ENCODE assay signal across 8 mouse cellular contexts in the genomic region with DNA sequence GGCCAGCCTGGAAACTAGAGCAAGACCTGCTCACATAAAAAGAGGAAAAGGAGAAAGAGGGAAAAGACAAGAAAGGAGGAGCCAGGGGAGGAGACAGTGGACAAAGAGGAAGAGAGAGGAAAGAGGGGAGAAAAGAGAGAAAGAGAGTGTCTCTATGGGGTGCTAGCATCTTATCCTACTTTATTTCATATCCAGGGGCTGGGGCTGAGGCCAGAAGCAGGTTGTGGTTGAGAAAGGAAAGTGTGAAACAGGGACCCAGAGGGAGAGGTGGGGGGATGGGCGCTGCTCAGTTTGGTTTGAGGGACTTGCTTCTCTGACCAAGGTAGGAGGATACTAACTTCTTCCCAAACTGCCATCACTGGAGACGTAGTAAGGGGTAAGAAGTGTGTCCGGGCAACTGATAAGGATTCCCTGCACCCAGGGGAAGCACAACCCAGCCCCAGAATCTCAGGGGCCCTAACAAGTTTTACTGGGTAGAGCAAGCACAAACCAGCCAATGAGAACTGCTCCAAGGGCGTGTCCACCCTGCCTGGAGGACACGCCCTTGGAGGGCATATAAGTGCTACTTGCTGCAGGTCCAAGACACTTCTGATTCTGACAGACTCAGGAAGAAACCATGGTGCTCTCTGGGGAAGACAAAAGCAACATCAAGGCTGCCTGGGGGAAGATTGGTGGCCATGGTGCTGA. TPM values are rescaled to one million over a fixed set of nuclear protein-coding genes. Genes with fewer than 3 reads are reported as not detected.
DNase-seq lines count a peak whose midpoint lies in the region; ATAC-seq and TF ChIP-seq lines count a peak whose summit lies in the region.
"Not testable (repeated sequence)": the region's sequence is repeated elsewhere in the genome, so short reads cannot be mapped to it uniquely, and the experiment has no call there.

A gene (plus strand): TSS at position 421 of the 687 bp plus-strand sequence.

- TF ChIP-seq CTCF in liver, adult 2 months (IDR thresholded peaks at IDR 0.05; ENCODE audit: low read depth, low read length), result not testable (repeated sequence)

- 60% methylated on average over 1 of the region's 5 CpGs for WGBS in forebrain, embryonic 11.5 days
- 70% methylated on average over 1 of the region's 5 CpGs for WGBS in hindbrain, embryonic 12.5 days
- WGBS in liver, adult 2 months, result 25% methylated on average over 1 of the region's 5 CpGs
- WGBS in midbrain, embryonic 12.5 days, result 50% methylated on average over 1 of the region's 5 CpGs
- WGBS in stomach, embryonic 15.5 days, result 36% methylated on average over 1 of the region's 5 CpGs

- not testable (repeated sequence) for H3K4me3 ChIP-seq in forebrain, embryonic 11.5 days (ENCODE audit: low read depth, low read length); hindbrain, embryonic 12.5 days; liver, adult 2 months (ENCODE audit: insufficient read depth, low read depth, low read length); midbrain, embryonic 12.5 days; stomach, embryonic 15.5 days (replicated peaks)

- not testable (repeated sequence) for H3K27ac ChIP-seq in forebrain, embryonic 11.5 days (ENCODE audit: low read depth, low read length); hindbrain, embryonic 12.5 days; liver, adult 2 months (replicated peaks; ENCODE audit: insufficient read depth, low read depth, low read length); midbrain, embryonic 12.5 days (replicated peaks); stomach, embryonic 15.5 days

- H3K9ac ChIP-seq in forebrain, embryonic 11.5 days (ENCODE audit: low read length); hindbrain, embryonic 12.5 days; liver, adult 2 months (ENCODE audit: low read depth, low read length); midbrain, embryonic 12.5 days (replicated peaks); stomach, embryonic 15.5 days: not testable (repeated sequence)

- not testable (repeated sequence) for H3K9me3 ChIP-seq in forebrain, embryonic 11.5 days (ENCODE audit: control insufficient read depth, low read length); hindbrain, embryonic 12.5 days (replicated peaks); midbrain, embryonic 12.5 days; stomach, embryonic 15.5 days

- H3K79me2 ChIP-seq in liver, adult 2 months (ENCODE audit: control insufficient read depth, insufficient read depth, low read length), result not testable (repeated sequence)

- not testable (repeated sequence) for DNase-seq in adrenal gland, postnatal 4 days (ENCODE audit: low spot score in 2 of 2); forebrain, embryonic 11.5 days (ENCODE audit: low spot score); heart, adult 18-20 months; layer of hippocampus, postnatal 10 days (ENCODE audit: low spot score in 2 of 2); liver, adult 2 months (ENCODE audit: extremely low read depth, low read depth, low spot score)

- H3K27me3 ChIP-seq in forebrain, embryonic 11.5 days (ENCODE audit: control insufficient read depth, insufficient read depth, low read length); liver, adult 2 months (ENCODE audit: control insufficient read depth, insufficient read depth, low read length); stomach, embryonic 15.5 days (replicated peaks): not testable (repeated sequence)
- peaks cover 13% of the 10 kb centered on the region; the same call in 1 of the 2 replicates for H3K27me3 ChIP-seq in hindbrain, embryonic 12.5 days
- H3K27me3 ChIP-seq in midbrain, embryonic 12.5 days, result peaks cover 16% of the 10 kb centered on the region

- H3K36me3 ChIP-seq in forebrain, embryonic 11.5 days (ENCODE audit: control insufficient read depth, insufficient read depth, low read length); hindbrain, embryonic 12.5 days; liver, adult 2 months (ENCODE audit: control insufficient read depth, insufficient read depth, low read length); midbrain, embryonic 12.5 days; stomach, embryonic 15.5 days: not testable (repeated sequence)

- ATAC-seq in forebrain, embryonic 11.5 days (replicated peaks; ENCODE audit: low FRiP score); hindbrain, embryonic 12.5 days (ENCODE audit: low FRiP score); midbrain, embryonic 12.5 days (ENCODE audit: low FRiP score, low read depth): not testable (repeated sequence)
- peak; percentile 73 for ATAC-seq in stomach, embryonic 15.5 days (ENCODE audit: insufficient read depth, low FRiP score, low read depth)

- not testable (repeated sequence) for TF ChIP-seq POLR2A in liver, adult 2 months (IDR thresholded peaks at IDR 0.05; ENCODE audit: extremely low read depth, insufficient read depth, low read length)

- not testable (repeated sequence) for H3K4me2 ChIP-seq in forebrain, embryonic 11.5 days (ENCODE audit: low read depth, low read length, severe bottlenecking); hindbrain, embryonic 12.5 days (replicated peaks); midbrain, embryonic 12.5 days (replicated peaks); stomach, embryonic 15.5 days

- not testable (repeated sequence) for H3K4me1 ChIP-seq in forebrain, embryonic 11.5 days (replicated peaks; ENCODE audit: control insufficient read depth, insufficient read depth, low read length); hindbrain, embryonic 12.5 days; liver, adult 2 months (ENCODE audit: control insufficient read depth, insufficient read depth, low read length); midbrain, embryonic 12.5 days; stomach, embryonic 15.5 days

RNA-seq across cellular contexts. Expression of the gene that starts here (rescaled TPM):
- 1,000 to 10,000 TPM; 4,498 to 5,274 TPM for total RNA-seq in adrenal gland, postnatal 4 days (2021)
- 3,025 and 3,069 TPM in 2 replicates for polyA plus RNA-seq in forebrain, embryonic 11.5 days (2014; fragmentation: Nextera tagmentation; extraction: Ambion mirVana)
- 1,000 to 10,000 TPM; 7,280 to 8,683 TPM for total RNA-seq in heart, adult 18-20 months (2021)
- polyA plus RNA-seq in hindbrain, embryonic 12.5 days (2016; fragmentation: Nextera tagmentation; extraction: Ambion mirVana), result 2,983 and 3,718 TPM in 2 replicates
- total RNA-seq in layer of hippocampus, postnatal 10 days (2021), result 100 to 1,000 TPM; 667 to 733 TPM
- total RNA-seq in liver, adult 2 months (2014; rRNA removed), result 146 and 208 TPM in 2 replicates
- polyA plus RNA-seq in liver, adult 2 months (2012; rRNA removed), result 354 and 696 TPM in 2 replicates
- 2,872 and 3,406 TPM in 2 replicates for polyA plus RNA-seq in midbrain, embryonic 12.5 days (2016; fragmentation: Nextera tagmentation; extraction: Ambion mirVana)
- polyA plus RNA-seq in stomach, embryonic 15.5 days (2015; fragmentation: Nextera tagmentation; extraction: Ambion mirVana), result 4,810 and 9,460 TPM in 2 replicates

Comparison
In these comparisons a context has a peak if more than half of its experiments do, and no peak if none do; other contexts are left out.
1. RNA of the gene that starts here (total RNA-seq): 7,280 to 8,683 TPM in heart, adult 18-20 months and 4,498 to 5,274 TPM in adrenal gland, postnatal 4 days; 667 to 733 TPM in layer of hippocampus, postnatal 10 days and 146 to 208 TPM in liver, adult 2 months; every median in the first group is over 4 times any median in the second.